Comparison of ENCODE assay signal across 21 mouse cellular contexts in the genomic region with DNA sequence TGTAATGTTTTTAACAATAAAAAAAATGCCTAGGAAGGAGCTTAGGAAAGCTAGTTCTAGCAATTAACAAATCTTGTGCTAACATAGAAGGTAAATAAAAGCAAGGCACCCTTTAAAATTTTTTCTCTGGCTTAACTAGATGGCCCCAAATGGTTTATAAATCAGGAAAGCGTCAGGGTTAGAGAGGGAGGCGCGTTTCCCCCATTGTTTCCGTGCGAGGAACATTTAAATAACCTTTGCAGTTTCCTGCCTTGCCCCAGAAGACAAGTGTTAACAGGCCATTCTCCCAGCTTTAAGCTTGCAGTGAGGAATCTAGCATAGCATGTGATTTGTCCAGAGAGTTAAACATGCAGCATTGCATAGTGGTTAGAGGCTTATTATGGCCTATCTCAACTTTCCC. TPM values are rescaled to one million over a fixed set of nuclear protein-coding genes. Genes with fewer than 3 reads are reported as not detected.
A peak's percentile ranks its signal among the peaks of the same experiment; 100 is the strongest.
DNase-seq lines count a peak whose midpoint lies in the region; ATAC-seq lines count a peak whose summit lies in the region.
"Had no signal": no experiment of that assay in that cellular context is flagged by ENCODE, and none has a peak within 500 bp of the region (broad histone marks: within the 10 kb centered on the region; RNA-seq: fewer than 3 reads in every experiment).

No protein-coding gene starts in this region.

- H3K27ac ChIP-seq in neural tube, embryonic 13.5 days (replicated peaks) = peak overlapping the region; percentile 64
- H3K27ac ChIP-seq in heart, embryonic 16.5 days (ENCODE audit: low read length) = peak overlapping the region; percentile 83
- peak overlapping the region; percentile 55 for H3K27ac ChIP-seq in stomach, embryonic 16.5 days (ENCODE audit: low read length)
- H3K27ac ChIP-seq: layer of hippocampus, adult 2 months; left cerebral cortex, adult 2 months; limb, embryonic 15.5 days; macrophage; stomach, embryonic 15.5 days had no signal

- no peak overlapping the region for H3K4me3 ChIP-seq in neural tube, embryonic 13.5 days
- H3K4me3 ChIP-seq in heart, embryonic 16.5 days (ENCODE audit: low read length) = no peak overlapping the region
- no peak overlapping the region for H3K4me3 ChIP-seq in stomach, embryonic 16.5 days (replicated peaks; ENCODE audit: low read length)
- H3K4me3 ChIP-seq: layer of hippocampus, adult 2 months; left cerebral cortex, adult 2 months; limb, embryonic 15.5 days; stomach, embryonic 15.5 days had no signal

- peak; percentile 48 for DNase-seq in heart, adult 8-10 months (ENCODE audit: low spot score)
- DNase-seq in heart, postnatal 4 days = no peak
- no peak for DNase-seq in neural tube, embryonic 10.5 days (ENCODE audit: extremely low spot score, low spot score)
- DNase-seq in layer of hippocampus, adult 8-10 months (ENCODE audit: low spot score in 2 of 2) = no peak
- no peak for DNase-seq in left cerebral cortex, adult 9 months (ENCODE audit: low spot score in 2 of 2)
- DNase-seq: adrenal gland, postnatal 36 days; cerebellum, adult 9-10 months; forebrain, postnatal 0 days; kidney, adult 8-10 months; liver, postnatal 0 days; midbrain, embryonic 14.5 days; spleen, adult 18-20 months had no signal

- no peak overlapping the region for H3K4me2 ChIP-seq in neural tube, embryonic 13.5 days
- H3K4me2 ChIP-seq in heart, embryonic 16.5 days (ENCODE audit: low read depth, low read length) = no peak overlapping the region
- H3K4me2 ChIP-seq in stomach, embryonic 16.5 days (ENCODE audit: low read depth, low read length) = no peak overlapping the region
- H3K4me2 ChIP-seq: limb, embryonic 15.5 days; stomach, embryonic 15.5 days had no signal

- peaks cover 22% of the 10 kb centered on the region for H3K4me1 ChIP-seq in neural tube, embryonic 13.5 days (replicated peaks)
- peaks cover 18% of the 10 kb centered on the region for H3K4me1 ChIP-seq in heart, embryonic 16.5 days (ENCODE audit: control insufficient read depth, insufficient read depth, low read length)
- H3K4me1 ChIP-seq in stomach, embryonic 16.5 days (ENCODE audit: control insufficient read depth, insufficient read depth, low read length) = no peaks in the 10 kb centered on the region
- H3K4me1 ChIP-seq: stomach, embryonic 15.5 days had no signal

- ATAC-seq in neural tube, embryonic 13.5 days (ENCODE audit: low read depth) = no peak
- ATAC-seq in heart, embryonic 16.5 days (replicated peaks; ENCODE audit: extremely low read depth, insufficient read depth, low FRiP score) = no peak; the same call in 1 of the 2 replicates
- ATAC-seq in stomach, embryonic 16.5 days (ENCODE audit: insufficient read depth, low FRiP score) = no peak
- ATAC-seq: forebrain, postnatal 0 days; liver, postnatal 0 days; Patski had no signal

- H3K27me3 ChIP-seq in neural tube, embryonic 13.5 days = no peaks in the 10 kb centered on the region
- no peaks in the 10 kb centered on the region for H3K27me3 ChIP-seq in heart, embryonic 16.5 days (ENCODE audit: control insufficient read depth, insufficient read depth, low read length)
- H3K27me3 ChIP-seq in stomach, embryonic 16.5 days (ENCODE audit: control insufficient read depth, insufficient read depth, low read length) = no peaks in the 10 kb centered on the region
- H3K27me3 ChIP-seq: limb, embryonic 15.5 days; Patski; stomach, embryonic 15.5 days had no signal

- 15% methylated on average over 5 of the region's 5 CpGs for WGBS in neural tube, embryonic 13.5 days
- 38% methylated on average over 5 of the region's 5 CpGs for WGBS in heart, embryonic 16.5 days
- 47% methylated on average over 5 of the region's 5 CpGs for WGBS in stomach, embryonic 16.5 days

- H3K9me3 ChIP-seq in neural tube, embryonic 13.5 days = no peaks in the 10 kb centered on the region
- H3K9me3 ChIP-seq in heart, embryonic 16.5 days (replicated peaks; ENCODE audit: control insufficient read depth, low read length) = no peaks in the 10 kb centered on the region
- no peaks in the 10 kb centered on the region for H3K9me3 ChIP-seq in stomach, embryonic 16.5 days (replicated peaks; ENCODE audit: control insufficient read depth, low read length)
- H3K9me3 ChIP-seq: limb, embryonic 15.5 days; stomach, embryonic 15.5 days had no signal

- H3K36me3 ChIP-seq in neural tube, embryonic 13.5 days = 0 out of 2 replicates have a peak, but pooled peaks cover 7% of the 10 kb centered on the region
- H3K36me3 ChIP-seq in heart, embryonic 16.5 days (ENCODE audit: control insufficient read depth, insufficient read depth) = peaks cover 7% of the 10 kb centered on the region
- H3K36me3 ChIP-seq in stomach, embryonic 16.5 days (ENCODE audit: control insufficient read depth, insufficient read depth, low read length) = 0 out of 2 replicates have a peak, but pooled peaks cover 2% of the 10 kb centered on the region

- H3K9ac ChIP-seq in neural tube, embryonic 13.5 days = peak overlapping the region; percentile 8; the same call in 1 of the 2 replicates
- H3K9ac ChIP-seq in heart, embryonic 16.5 days (ENCODE audit: low read length) = no peak overlapping the region
- H3K9ac ChIP-seq in stomach, embryonic 16.5 days (ENCODE audit: low read length) = no peak overlapping the region
- H3K9ac ChIP-seq: forebrain, postnatal 0 days; limb, embryonic 15.5 days; liver, postnatal 0 days; stomach, embryonic 15.5 days had no signal

RNA-seq across cellular contexts. Expression of a gene that starts 50.1 kb away (rescaled TPM):
- total RNA-seq in heart, adult 8-10 months (2022) = 10 to 100 TPM in 3 of 4 experiments, 1 to 10 TPM in 1; 9.9 to 11.0 (median 10.8) TPM
- total RNA-seq in heart, postnatal 4 days (2021) = 10 to 100 TPM; 10.4 to 10.5 TPM
- polyA plus RNA-seq in neural tube, embryonic 13.5 days (2015; fragmentation: Nextera tagmentation; extraction: Ambion mirVana) = 5.8 and 6.0 TPM in 2 replicates
- polyA plus RNA-seq in heart, embryonic 16.5 days (2015; fragmentation: Nextera tagmentation; extraction: Ambion mirVana) = 7.6 and 7.7 TPM in 2 replicates
- 8.6 and 9.4 TPM in 2 replicates for polyA plus RNA-seq in stomach, embryonic 16.5 days (2015; fragmentation: Nextera tagmentation; extraction: Ambion mirVana)
- 1 to 10 TPM; 6.4 to 7.3 (median 7.0) TPM for total RNA-seq in layer of hippocampus, adult 8-10 months (2022)
